Mouse (Mus musculus) gastrocnemius, adult 2 months (tissue): ENCODE results near the gene Fbf1. TPM values are rescaled to one million over a fixed set of nuclear protein-coding genes. Genes with fewer than 3 reads are reported as not detected.
A peak's percentile ranks its signal among the peaks of the same experiment; 100 is the strongest.
"Not testable (repeated sequence)": the region's sequence is repeated elsewhere in the genome, so short reads cannot be mapped to it uniquely, and the experiment has no call there.

Experiments used
- DNase-seq: peaks from one replicate; pipeline ENCODE4 v3.0.0; 2022
- H3K27ac ChIP-seq: fragments of 200-600 bp; 2 replicates; pipeline ENCODE4 v1.8.1; 2022; ENCODE audit warnings: mild to moderate bottlenecking
- H3K4me3 ChIP-seq: fragments of 200-600 bp; 2 replicates; pipeline ENCODE4 v1.8.1; 2022; ENCODE audit warnings: mild to moderate bottlenecking, moderate library complexity
- CTCF ChIP-seq: fragments of 200-600 bp; IDR thresholded peaks from 2 replicates; pipeline ENCODE4 v1.8.1; 2022; ENCODE audit warnings: antibody characterized with exemption, mild to moderate bottlenecking, moderate library complexity
- intact Hi-C: fragments of 180-260 bp; cut with DNase I; formaldehyde crosslinking; loops from one replicate; pipeline ENCODE4 v1.15.1; 2025
- total RNA-seq, 2 experiments: library from RNA; stranded (reverse); gene quantifications; 2 replicates each; pipeline ENCODE4 v1.2.3; 2021

The Fbf1 gene
- total RNA-seq, 2 experiments from 2014 or later, result 10.5 to 11.5 TPM

GRCm38 (mm10) chr11:116096213-116097108 is 71.5 kb downstream of the Fbf1 start:
- peak; percentile 58 for TF ChIP-seq CTCF
- intact Hi-C loops, result no loop called here
- DNase-seq, result no peak
- Histone ChIP-seq H3K27ac (peak overlapping the region; percentile 35), H3K4me3 (no peak overlapping the region)

- no peak overlapping the region for H3K4me3 ChIP-seq
- DNase-seq, result peak; percentile 49
- H3K27ac ChIP-seq, result peak overlapping the region; percentile 33
- intact Hi-C loops, result no loop called here
- no peak for TF ChIP-seq CTCF
Measured at GRCm38 (mm10) chr11:116095573-116095972, 72.4 kb downstream of the Fbf1 start.

- Histone ChIP-seq H3K27ac (peak overlapping the region; percentile 78), H3K4me3 (no peak overlapping the region)
- intact Hi-C loops, result no loop called here
- no peak for DNase-seq
- TF ChIP-seq CTCF, result no peak
Measured at GRCm38 (mm10) chr11:116093771-116094565, 74.0 kb downstream of the Fbf1 start.

GRCm38 (mm10) chr11:116092959-116093358 is 75.0 kb downstream of the Fbf1 start:
- intact Hi-C loops, H3K27ac ChIP-seq, DNase-seq, H3K4me3 ChIP-seq: not testable (repeated sequence)

Other genes with a start within 250 kb of the Fbf1 start
- gene Sap30bp, start 234.9 kb downstream of the Fbf1 start, total RNA-seq, result 10 to 100 TPM; 12.1 to 13.4 TPM
- gene Recql5, start 234.7 kb downstream of the Fbf1 start, total RNA-seq, result 1 to 10 TPM; 7.5 to 8.6 TPM
- gene Itgb4, start 193.5 kb downstream of the Fbf1 start, total RNA-seq, result 1 to 10 TPM; 4.2 to 4.5 TPM
- gene Galk1, start 155.4 kb downstream of the Fbf1 start, total RNA-seq, result 1 to 10 TPM; 3.0 to 3.8 TPM
- gene H3f3b, start 140.2 kb downstream of the Fbf1 start, total RNA-seq, result 10 to 100 TPM; 55.9 to 58.7 TPM
- gene Unk, start 137.8 kb downstream of the Fbf1 start, total RNA-seq, result 1 to 10 TPM; 7.0 to 7.4 TPM
- gene Unc13d, start 90.2 kb downstream of the Fbf1 start, total RNA-seq, result under 1 TPM; 0.13 to 0.50 TPM
- 10 to 100 TPM; 77.2 to 81.8 TPM for gene Wbp2, start 81.2 kb downstream of the Fbf1 start, total RNA-seq
- gene Trim47, start 41.0 kb downstream of the Fbf1 start, total RNA-seq, result 10 to 100 TPM in 1 of 2 experiments, 1 to 10 TPM in 1; 6.0 to 12.2 TPM
- 1 to 10 TPM; 4.2 to 6.6 TPM for gene Trim65, start 37.0 kb downstream of the Fbf1 start, total RNA-seq
- 10 to 100 TPM; 47.5 to 61.5 TPM for gene Mrpl38, start 29.3 kb downstream of the Fbf1 start, total RNA-seq
- 10 to 100 TPM; 14.3 to 17.1 TPM for gene Ten1, start 30.7 kb upstream of the Fbf1 start, total RNA-seq
- gene Acox1, start 30.9 kb upstream of the Fbf1 start, total RNA-seq, result 100 to 1,000 TPM in 1 of 2 experiments, 10 to 100 TPM in 1; 79.8 to 118 TPM
- under 1 TPM in 1 of 2 experiments, not detected in 1; 0.14 TPM for gene Evpl, start 69.9 kb upstream of the Fbf1 start, total RNA-seq
- gene Srp68, start 106.1 kb upstream of the Fbf1 start, total RNA-seq, result 10 to 100 TPM; 87.7 to 89.2 TPM
- gene Galr2, start 112.8 kb upstream of the Fbf1 start, total RNA-seq, result under 1 TPM in 1 of 2 experiments, not detected in 1; 0.33 TPM
- gene Exoc7, start 139.1 kb upstream of the Fbf1 start, total RNA-seq, result 100 to 1,000 TPM in 1 of 2 experiments, 10 to 100 TPM in 1; 74.1 to 106 TPM
- under 1 TPM in 1 of 2 experiments, not detected in 1; 0.14 TPM for gene Foxj1, start 167.2 kb upstream of the Fbf1 start, total RNA-seq
- 10 to 100 TPM; 24.3 to 32.0 TPM for gene Rnf157, start 244.9 kb upstream of the Fbf1 start, total RNA-seq